Mouse (Mus musculus): ENCODE measurements around the gene Aloxe3. TPM values are rescaled to one million over a fixed set of nuclear protein-coding genes. Genes with fewer than 3 reads are reported as not detected.
A peak's percentile ranks its signal among the peaks of the same experiment; 100 is the strongest.

The Aloxe3 gene
- polyA plus RNA-seq, 1 experiment = 0.01 TPM

DNA sequence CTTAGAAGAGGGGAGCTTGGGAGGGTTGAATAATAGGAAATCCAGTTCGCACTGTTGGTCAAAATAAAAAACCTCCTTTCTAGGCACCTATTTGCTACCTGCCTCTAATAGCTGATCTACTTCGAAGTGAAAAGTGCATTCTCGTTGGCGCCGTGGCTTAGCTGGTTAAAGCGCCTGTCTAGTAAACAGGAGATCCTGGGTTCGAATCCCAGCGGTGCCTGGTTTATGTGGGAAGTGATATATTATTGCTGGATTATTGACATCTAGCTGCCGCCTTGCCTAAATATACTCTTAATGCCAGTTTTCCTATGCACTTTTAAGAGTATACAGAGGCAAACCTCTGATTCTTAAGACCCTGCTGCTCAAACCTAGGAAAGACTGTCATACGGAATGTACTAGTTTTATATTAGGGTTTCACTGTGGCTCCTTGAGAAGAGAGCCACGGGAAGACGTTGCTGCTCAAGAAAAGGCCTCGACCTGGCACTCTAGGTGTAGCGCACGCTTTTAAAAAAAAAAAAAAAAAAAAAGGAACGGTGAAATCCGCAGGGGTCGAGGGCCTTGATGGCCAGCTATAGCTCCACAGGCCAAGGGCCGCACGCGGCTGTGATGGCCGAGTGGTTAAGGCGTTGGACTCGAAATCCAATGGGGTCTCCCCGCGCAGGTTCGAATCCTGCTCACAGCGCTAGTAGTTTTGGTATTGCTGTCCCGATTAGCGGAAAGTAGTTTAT lies 15.2 kb upstream of the Aloxe3 start:
- TF ChIP-seq TCF12 (IDR thresholded peaks at IDR 0.05; ENCODE audit: insufficient read depth, poor library complexity, severe bottlenecking) = no peak
- TF ChIP-seq POLR2AphosphoS2 (IDR thresholded peaks at IDR 0.05; ENCODE audit: insufficient read length, low read depth) = peak; percentile 67
- TF ChIP-seq REST (IDR thresholded peaks at IDR 0.05; ENCODE audit: insufficient read depth, insufficient read length) = no peak
- no peak for TF ChIP-seq TCF3 (IDR thresholded peaks at IDR 0.05; ENCODE audit: insufficient read length, low read depth)
- no peak for TF ChIP-seq MAX (IDR thresholded peaks at IDR 0.05; ENCODE audit: low read depth)
- TF ChIP-seq USF1 (IDR thresholded peaks at IDR 0.05; ENCODE audit: low read depth) = no peak
- TF ChIP-seq E2F4 (IDR thresholded peaks at IDR 0.05; ENCODE audit: insufficient read depth) = peak; percentile 10
- TF ChIP-seq CEBPB (IDR thresholded peaks at IDR 0.05; ENCODE audit: insufficient read depth, poor library complexity, severe bottlenecking) = no peak
- peak; percentile 23 for TF ChIP-seq POLR2A (IDR thresholded peaks at IDR 0.05; ENCODE audit: insufficient read length, low read depth)
- no peak for TF ChIP-seq SRF (IDR thresholded peaks at IDR 0.05; ENCODE audit: control insufficient read depth, insufficient read length, low read depth)
- no peak for TF ChIP-seq MYOD1 (IDR thresholded peaks at IDR 0.05; ENCODE audit: control insufficient read depth in 1 of 3, insufficient read length in 2 of 3, low read depth in 2 of 3)
- no peak for TF ChIP-seq MYOG (IDR thresholded peaks at IDR 0.05; ENCODE audit: control insufficient read depth in 1 of 3, insufficient read depth in 1 of 3, insufficient read length in 2 of 3, low read depth in 2 of 3)
- H3K4me2 ChIP-seq (ENCODE audit: low read depth) = peak overlapping the region; percentile 69
- no peak overlapping the region for H3ac ChIP-seq (ENCODE audit: control insufficient read depth, insufficient read length)
- peak overlapping the region; percentile 24 for H3K4me3 ChIP-seq
- no peaks in the 10 kb centered on the region for H3K79me2 ChIP-seq (ENCODE audit: control insufficient read depth, insufficient read depth)
- peaks cover 8% of the 10 kb centered on the region for H3K36me3 ChIP-seq (ENCODE audit: control insufficient read depth, insufficient read depth)
- H3K27me3 ChIP-seq (ENCODE audit: control insufficient read depth, insufficient read depth, insufficient read length) = no peaks in the 10 kb centered on the region

DNA sequence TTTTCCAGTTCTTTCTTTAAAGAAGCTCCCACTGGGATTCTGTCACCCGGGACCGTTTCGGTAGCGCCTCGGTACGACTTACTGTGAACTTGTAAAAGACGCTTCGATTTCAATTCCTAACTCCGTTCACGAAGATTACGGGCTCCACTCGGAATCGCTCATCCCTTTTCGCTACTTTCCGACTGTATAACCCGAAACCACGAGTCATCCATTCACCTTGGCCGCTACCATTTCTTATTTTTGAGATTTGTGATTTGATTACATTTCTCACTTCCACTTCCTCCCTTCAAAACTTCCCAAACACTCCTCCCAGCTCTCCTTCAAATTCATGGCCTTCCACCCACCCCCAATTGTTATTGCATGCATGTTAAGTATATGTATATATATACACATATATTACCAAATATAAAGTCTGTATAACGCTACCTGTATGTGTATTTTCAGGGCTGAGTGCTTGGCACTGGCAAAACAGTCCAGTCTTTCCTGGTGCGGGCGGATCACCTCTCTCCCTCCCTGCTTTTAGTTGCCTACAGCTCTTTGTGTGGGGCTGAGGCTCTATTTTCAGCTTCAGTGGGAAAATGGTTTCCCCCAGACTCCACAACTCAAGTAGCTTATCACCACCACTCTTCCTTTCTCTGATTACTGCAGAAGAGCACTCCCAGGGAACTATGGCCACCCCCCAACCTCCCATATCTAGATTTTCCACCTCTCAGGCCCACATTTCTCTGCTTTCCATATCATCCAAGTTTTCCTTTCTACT lies 14.5 kb upstream of the Aloxe3 start:
- peaks cover 6% of the 10 kb centered on the region for H3K36me3 ChIP-seq (ENCODE audit: control insufficient read depth, insufficient read depth)
- peak overlapping the region; percentile 24 for H3K4me3 ChIP-seq
- H3K79me2 ChIP-seq (ENCODE audit: control insufficient read depth, insufficient read depth) = no peaks in the 10 kb centered on the region
- no peak overlapping the region for H3ac ChIP-seq (ENCODE audit: control insufficient read depth, insufficient read length)
- TF ChIP-seq POLR2AphosphoS2 (IDR thresholded peaks at IDR 0.05; ENCODE audit: insufficient read length, low read depth) = no peak
- no peak for TF ChIP-seq TCF3 (IDR thresholded peaks at IDR 0.05; ENCODE audit: insufficient read length, low read depth)
- no peak for TF ChIP-seq MYOG (IDR thresholded peaks at IDR 0.05; ENCODE audit: control insufficient read depth in 1 of 3, insufficient read depth in 1 of 3, insufficient read length in 2 of 3, low read depth in 2 of 3)
- no peak for TF ChIP-seq POLR2A (IDR thresholded peaks at IDR 0.05; ENCODE audit: insufficient read length, low read depth)
- no peak for TF ChIP-seq TCF12 (IDR thresholded peaks at IDR 0.05; ENCODE audit: insufficient read depth, poor library complexity, severe bottlenecking)
- no peak for TF ChIP-seq SRF (IDR thresholded peaks at IDR 0.05; ENCODE audit: control insufficient read depth, insufficient read length, low read depth)
- no peak for TF ChIP-seq REST (IDR thresholded peaks at IDR 0.05; ENCODE audit: insufficient read depth, insufficient read length)
- TF ChIP-seq E2F4 (IDR thresholded peaks at IDR 0.05; ENCODE audit: insufficient read depth) = no peak
- no peak for TF ChIP-seq CEBPB (IDR thresholded peaks at IDR 0.05; ENCODE audit: insufficient read depth, poor library complexity, severe bottlenecking)
- no peaks in the 10 kb centered on the region for H3K27me3 ChIP-seq (ENCODE audit: control insufficient read depth, insufficient read depth, insufficient read length)
- H3K4me2 ChIP-seq (ENCODE audit: low read depth) = peak overlapping the region; percentile 69

DNA sequence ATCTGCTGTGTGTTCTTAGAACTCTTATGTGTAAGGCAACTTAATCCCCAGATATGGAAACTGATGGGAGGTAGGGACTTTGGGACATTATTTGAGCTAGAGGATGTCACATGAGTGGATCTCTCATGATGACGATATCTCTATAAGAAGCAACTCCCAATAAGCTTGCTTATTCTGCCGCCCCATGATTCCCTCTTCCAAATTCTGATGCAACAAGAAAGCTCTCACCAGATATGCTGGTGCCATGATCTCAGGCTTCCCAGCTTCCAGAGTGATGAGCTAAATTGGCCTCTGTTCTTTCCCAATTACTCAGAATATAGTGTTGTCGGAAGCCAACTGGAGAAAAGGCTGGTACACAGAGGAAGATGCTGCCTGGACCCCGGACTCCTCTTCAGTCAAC lies 13.8 kb upstream of the Aloxe3 start:
- no peak overlapping the region for H3ac ChIP-seq (ENCODE audit: control insufficient read depth, insufficient read length)
- H3K4me3 ChIP-seq = no peak overlapping the region
- TF ChIP-seq CEBPB (IDR thresholded peaks at IDR 0.05; ENCODE audit: insufficient read depth, poor library complexity, severe bottlenecking) = no peak
- TF ChIP-seq MYOG (IDR thresholded peaks at IDR 0.05; ENCODE audit: control insufficient read depth in 1 of 3, insufficient read depth in 1 of 3, insufficient read length in 2 of 3, low read depth in 2 of 3) = no peak
- no peak for TF ChIP-seq MAX (IDR thresholded peaks at IDR 0.05; ENCODE audit: low read depth)
- no peak for TF ChIP-seq REST (IDR thresholded peaks at IDR 0.05; ENCODE audit: insufficient read depth, insufficient read length)
- TF ChIP-seq TCF12 (IDR thresholded peaks at IDR 0.05; ENCODE audit: insufficient read depth, poor library complexity, severe bottlenecking) = no peak
- TF ChIP-seq SRF (IDR thresholded peaks at IDR 0.05; ENCODE audit: control insufficient read depth, insufficient read length, low read depth) = no peak
- no peak for TF ChIP-seq TCF3 (IDR thresholded peaks at IDR 0.05; ENCODE audit: insufficient read length, low read depth)
- no peak for TF ChIP-seq E2F4 (IDR thresholded peaks at IDR 0.05; ENCODE audit: insufficient read depth)
- TF ChIP-seq MYOD1 (IDR thresholded peaks at IDR 0.05; ENCODE audit: control insufficient read depth in 1 of 3, insufficient read length in 2 of 3, low read depth in 2 of 3) = no peak
- no peak for TF ChIP-seq USF1 (IDR thresholded peaks at IDR 0.05; ENCODE audit: low read depth)
- peaks cover 6% of the 10 kb centered on the region for H3K36me3 ChIP-seq (ENCODE audit: control insufficient read depth, insufficient read depth)
- no peaks in the 10 kb centered on the region for H3K79me2 ChIP-seq (ENCODE audit: control insufficient read depth, insufficient read depth)
- H3K27me3 ChIP-seq (ENCODE audit: control insufficient read depth, insufficient read depth, insufficient read length) = no peaks in the 10 kb centered on the region
- H3K4me2 ChIP-seq (ENCODE audit: low read depth) = peak overlapping the region; percentile 69

DNA sequence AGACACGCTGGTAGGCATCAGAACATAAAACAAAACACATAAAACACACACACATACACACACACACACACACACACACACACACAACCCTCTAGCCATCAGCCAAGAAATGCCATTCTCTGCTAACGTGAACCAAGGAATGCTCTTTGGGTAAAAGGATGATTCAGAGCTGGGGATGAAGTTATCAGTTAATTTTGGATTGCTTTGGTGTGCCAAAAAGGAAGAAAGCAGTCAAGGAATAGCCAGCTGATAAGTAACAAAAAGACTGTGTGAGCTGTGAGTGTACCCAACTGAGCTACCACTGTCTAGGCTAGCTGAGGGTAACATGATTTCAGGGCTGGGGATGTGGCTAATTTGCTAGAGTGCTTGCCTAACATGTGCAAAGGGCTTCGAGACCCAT lies 11.7 kb upstream of the Aloxe3 start:
- Histone ChIP-seq H3ac (ENCODE audit: control insufficient read depth, insufficient read length) (no peak overlapping the region), H3K36me3 (ENCODE audit: control insufficient read depth, insufficient read depth) (no peaks in the 10 kb centered on the region), H3K27me3 (ENCODE audit: control insufficient read depth, insufficient read depth, insufficient read length) (no peaks in the 10 kb centered on the region), H3K4me3 (no peak overlapping the region), H3K79me2 (ENCODE audit: control insufficient read depth, insufficient read depth) (no peaks in the 10 kb centered on the region), H3K4me2 (ENCODE audit: low read depth) (no peak overlapping the region)
- TF ChIP-seq USF1 (IDR thresholded peaks at IDR 0.05; ENCODE audit: low read depth) (no peak), POLR2A (IDR thresholded peaks at IDR 0.05; ENCODE audit: insufficient read length, low read depth) (no peak), MAX (IDR thresholded peaks at IDR 0.05; ENCODE audit: low read depth) (no peak), POLR2AphosphoS2 (IDR thresholded peaks at IDR 0.05; ENCODE audit: insufficient read length, low read depth) (no peak), CEBPB (IDR thresholded peaks at IDR 0.05; ENCODE audit: insufficient read depth, poor library complexity, severe bottlenecking) (no peak), MYOG (IDR thresholded peaks at IDR 0.05; ENCODE audit: control insufficient read depth in 1 of 3, insufficient read depth in 1 of 3, insufficient read length in 2 of 3, low read depth in 2 of 3) (no peak), E2F4 (IDR thresholded peaks at IDR 0.05; ENCODE audit: insufficient read depth) (no peak), REST (IDR thresholded peaks at IDR 0.05; ENCODE audit: insufficient read depth, insufficient read length) (no peak)

Data from myocyte (in vitro differentiated cells).